8 mouse cellular contexts compared by ENCODE assay signal in genomic region chr1:68047139-68047538, GRCm38 (mm10).
DNase-seq lines count a peak whose midpoint lies in the region; ATAC-seq and TF ChIP-seq lines count a peak whose summit lies in the region.

No protein-coding gene starts in this region.

- no peaks in the 10 kb centered on the region for H3K36me3 ChIP-seq in kidney, embryonic 14.5 days (ENCODE audit: control insufficient read depth, insufficient read depth, low read length)
- H3K36me3 ChIP-seq in embryonic facial prominence, embryonic 12.5 days: no peaks in the 10 kb centered on the region
- H3K36me3 ChIP-seq in intestine, postnatal 0 days (ENCODE audit: control insufficient read depth, insufficient read depth): no peaks in the 10 kb centered on the region
- H3K36me3 ChIP-seq in neural tube, embryonic 14.5 days (ENCODE audit: control insufficient read depth, insufficient read depth, low read length): no peaks in the 10 kb centered on the region

- TF ChIP-seq CTCF in intestine, postnatal 0 days (IDR thresholded peaks at IDR 0.05; ENCODE audit: low read depth): no peak

- no peaks in the 10 kb centered on the region for H3K27me3 ChIP-seq in kidney, embryonic 14.5 days (ENCODE audit: control insufficient read depth, insufficient read depth, low read length)
- H3K27me3 ChIP-seq in embryonic facial prominence, embryonic 12.5 days: no peaks in the 10 kb centered on the region
- no peaks in the 10 kb centered on the region for H3K27me3 ChIP-seq in intestine, postnatal 0 days (replicated peaks; ENCODE audit: control insufficient read depth, insufficient read depth, low read length)
- no peaks in the 10 kb centered on the region for H3K27me3 ChIP-seq in neural tube, embryonic 14.5 days (ENCODE audit: control insufficient read depth, insufficient read depth, low read length)

- H3K9ac ChIP-seq in kidney, embryonic 14.5 days (ENCODE audit: low read depth, low read length): no peak overlapping the region
- H3K9ac ChIP-seq in embryonic facial prominence, embryonic 12.5 days: no peak overlapping the region
- H3K9ac ChIP-seq in intestine, postnatal 0 days (ENCODE audit: low read depth, low read length): no peak overlapping the region
- H3K9ac ChIP-seq in neural tube, embryonic 14.5 days (replicated peaks; ENCODE audit: low read depth, low read length): no peak overlapping the region

- H3K27ac ChIP-seq in kidney, embryonic 14.5 days (ENCODE audit: low read depth, low read length): no peak overlapping the region
- no peak overlapping the region for H3K27ac ChIP-seq in embryonic facial prominence, embryonic 12.5 days
- H3K27ac ChIP-seq in intestine, postnatal 0 days (ENCODE audit: low read depth, low read length): no peak overlapping the region
- no peak overlapping the region; the same call in 1 of the 2 replicates for H3K27ac ChIP-seq in neural tube, embryonic 14.5 days (ENCODE audit: low read depth, low read length)

- ATAC-seq in kidney, embryonic 14.5 days (ENCODE audit: low FRiP score, low TSS enrichment): peak; percentile 77; the same call in 1 of the 2 replicates
- ATAC-seq in embryonic facial prominence, embryonic 12.5 days (ENCODE audit: insufficient number of reproducible peaks, insufficient read depth, low FRiP score, low TSS enrichment): peak; percentile 80; the same call in 1 of the 2 replicates
- ATAC-seq in intestine, postnatal 0 days: no peak
- ATAC-seq in neural tube, embryonic 14.5 days (ENCODE audit: low read depth): peak; percentile 88
- ATAC-seq in monocyte, adult 5-6 weeks (replicated peaks; ENCODE audit: insufficient number of reproducible peaks, low FRiP score, low TSS enrichment, poor library complexity, severe bottlenecking): no peak

- peak overlapping the region; percentile 25 for H3K4me2 ChIP-seq in kidney, embryonic 14.5 days (replicated peaks; ENCODE audit: low read depth, low read length)
- peak overlapping the region; percentile 46 for H3K4me2 ChIP-seq in embryonic facial prominence, embryonic 12.5 days (replicated peaks)
- peak overlapping the region; percentile 47; the same call in 1 of the 2 replicates for H3K4me2 ChIP-seq in intestine, postnatal 0 days (replicated peaks; ENCODE audit: low read depth)
- H3K4me2 ChIP-seq in neural tube, embryonic 14.5 days (ENCODE audit: low read depth, low read length): peak overlapping the region; percentile 47

- 10% methylated on average over 5 of the region's 5 CpGs for WGBS in kidney, embryonic 14.5 days
- 6% methylated on average over 5 of the region's 5 CpGs for WGBS in embryonic facial prominence, embryonic 12.5 days
- WGBS in intestine, postnatal 0 days: 32% methylated on average over 5 of the region's 5 CpGs
- WGBS in neural tube, embryonic 14.5 days: 4% methylated on average over 5 of the region's 5 CpGs

- no peak for DNase-seq in kidney, adult 8-10 months
- no peak for DNase-seq in spleen, postnatal 36 days (ENCODE audit: low spot score in 2 of 2)
- no peak for DNase-seq in lung, postnatal 36 days

- H3K4me3 ChIP-seq in kidney, embryonic 14.5 days (ENCODE audit: low read length): peak overlapping the region; percentile 28; the same call in 1 of the 2 replicates
- peak overlapping the region; percentile 29; the same call in 1 of the 2 replicates for H3K4me3 ChIP-seq in embryonic facial prominence, embryonic 12.5 days
- H3K4me3 ChIP-seq in intestine, postnatal 0 days (ENCODE audit: low read depth, low read length): no peak overlapping the region
- peak overlapping the region; percentile 27; the same call in 1 of the 2 replicates for H3K4me3 ChIP-seq in neural tube, embryonic 14.5 days (ENCODE audit: low read depth, low read length)

- no peaks in the 10 kb centered on the region for H3K9me3 ChIP-seq in kidney, embryonic 14.5 days (ENCODE audit: control insufficient read depth, low read length)
- H3K9me3 ChIP-seq in embryonic facial prominence, embryonic 12.5 days: no peaks in the 10 kb centered on the region
- H3K9me3 ChIP-seq in intestine, postnatal 0 days (ENCODE audit: control insufficient read depth): no peaks in the 10 kb centered on the region
- no peaks in the 10 kb centered on the region for H3K9me3 ChIP-seq in neural tube, embryonic 14.5 days (ENCODE audit: control insufficient read depth, low read length)

- H3K4me1 ChIP-seq in kidney, embryonic 14.5 days (ENCODE audit: control insufficient read depth, insufficient read depth, low read length): no peaks in the 10 kb centered on the region
- H3K4me1 ChIP-seq in embryonic facial prominence, embryonic 12.5 days: peaks cover 6% of the 10 kb centered on the region; the same call in 1 of the 2 replicates
- no peaks in the 10 kb centered on the region for H3K4me1 ChIP-seq in intestine, postnatal 0 days (replicated peaks; ENCODE audit: control insufficient read depth, insufficient read depth, low read length)
- 0 out of 2 replicates have a peak, but pooled peaks cover 7% of the 10 kb centered on the region for H3K4me1 ChIP-seq in neural tube, embryonic 14.5 days (ENCODE audit: control insufficient read depth, insufficient read depth, low read length)

Comparison
In these comparisons a context has a peak if more than half of its experiments do, and no peak if none do; other contexts are left out.
1. ATAC-seq: peak in kidney, embryonic 14.5 days (single experiment), embryonic facial prominence, embryonic 12.5 days (single experiment) and neural tube, embryonic 14.5 days (single experiment); none in intestine, postnatal 0 days (single experiment) and monocyte, adult 5-6 weeks (single experiment).
2. Peak in every context shown above with its lines, with median percentiles within 50 percentile points of each other: H3K4me2 ChIP-seq.